Comparison of ENCODE assay signal across 13 mouse cellular contexts in genomic region chr1:86438501-86438900, GRCm38 (mm10). TPM values are rescaled to one million over a fixed set of nuclear protein-coding genes. Genes with fewer than 3 reads are reported as not detected.
A peak's percentile ranks its signal among the peaks of the same experiment; 100 is the strongest.
DNase-seq lines count a peak whose midpoint lies in the region; ATAC-seq and TF ChIP-seq lines count a peak whose summit lies in the region.
"Had no signal": no experiment of that assay in that cellular context is flagged by ENCODE, and none has a peak within 500 bp of the region (broad histone marks: within the 10 kb centered on the region; RNA-seq: fewer than 3 reads in every experiment).

No protein-coding gene starts in this region.

- H3ac ChIP-seq in C2C12 (ENCODE audit: control insufficient read depth, insufficient read length, low read depth): no peak overlapping the region

- no peaks in the 10 kb centered on the region for H3K9me3 ChIP-seq in forebrain, postnatal 0 days (ENCODE audit: low read length)
- H3K9me3 ChIP-seq in forebrain, embryonic 12.5 days: no peaks in the 10 kb centered on the region
- no peaks in the 10 kb centered on the region for H3K9me3 ChIP-seq in limb, embryonic 14.5 days (ENCODE audit: control insufficient read depth, low read length)
- no peaks in the 10 kb centered on the region for H3K9me3 ChIP-seq in limb, embryonic 10.5 days (replicated peaks)
- H3K9me3 ChIP-seq: embryonic facial prominence, embryonic 12.5 days had no signal

- no peak overlapping the region for H3K4me2 ChIP-seq in forebrain, postnatal 0 days (ENCODE audit: low read depth)
- H3K4me2 ChIP-seq in forebrain, embryonic 12.5 days: no peak overlapping the region
- no peak overlapping the region for H3K4me2 ChIP-seq in limb, embryonic 14.5 days (replicated peaks; ENCODE audit: low read depth, low read length, severe bottlenecking)
- H3K4me2 ChIP-seq: embryonic facial prominence, embryonic 12.5 days had no signal

- H3K9ac ChIP-seq in forebrain, postnatal 0 days: no peak overlapping the region
- H3K9ac ChIP-seq in forebrain, embryonic 12.5 days: no peak overlapping the region
- H3K9ac ChIP-seq in limb, embryonic 14.5 days (ENCODE audit: low read depth, low read length, severe bottlenecking): no peak overlapping the region
- H3K9ac ChIP-seq: embryonic facial prominence, embryonic 12.5 days had no signal

- H3K79me2 ChIP-seq in C2C12 (ENCODE audit: control insufficient read depth, insufficient read depth): peaks cover 11% of the 10 kb centered on the region

- WGBS in forebrain, postnatal 0 days: 62% methylated on average over 2 of the region's 2 CpGs
- WGBS in forebrain, embryonic 12.5 days: 72% methylated on average over 2 of the region's 2 CpGs
- WGBS in limb, embryonic 14.5 days: 79% methylated on average over 2 of the region's 2 CpGs
- 86% methylated on average over 2 of the region's 2 CpGs for WGBS in limb, embryonic 10.5 days
- WGBS in kidney, adult 2 months: 72% methylated on average over 2 of the region's 2 CpGs

- no peaks in the 10 kb centered on the region for H3K79me3 ChIP-seq in C2C12 (ENCODE audit: low read depth)

- H3K27me3 ChIP-seq in forebrain, postnatal 0 days (ENCODE audit: insufficient read depth, low read length): no peaks in the 10 kb centered on the region
- H3K27me3 ChIP-seq in forebrain, embryonic 12.5 days: no peaks in the 10 kb centered on the region
- H3K27me3 ChIP-seq in limb, embryonic 14.5 days (ENCODE audit: control insufficient read depth, insufficient read depth, low read length): no peaks in the 10 kb centered on the region
- H3K27me3 ChIP-seq in limb, embryonic 10.5 days (ENCODE audit: low read depth, poor library complexity, severe bottlenecking): peaks cover 8% of the 10 kb centered on the region; the same call in 1 of the 2 replicates
- no peaks in the 10 kb centered on the region for H3K27me3 ChIP-seq in C2C12 (ENCODE audit: control insufficient read depth, insufficient read depth, insufficient read length)
- no peaks in the 10 kb centered on the region for H3K27me3 ChIP-seq in kidney, adult 2 months (replicated peaks; ENCODE audit: control insufficient read depth, insufficient read depth, low read length)
- H3K27me3 ChIP-seq: embryonic facial prominence, embryonic 12.5 days had no signal

- H3K27ac ChIP-seq in forebrain, postnatal 0 days (ENCODE audit: low read depth, low read length): no peak overlapping the region
- H3K27ac ChIP-seq in forebrain, embryonic 12.5 days: no peak overlapping the region
- H3K27ac ChIP-seq in limb, embryonic 14.5 days (replicated peaks; ENCODE audit: low read depth, low read length): no peak overlapping the region
- H3K27ac ChIP-seq in limb, embryonic 10.5 days: no peak overlapping the region
- 0 out of 2 replicates have a peak overlapping the region, but pooled peaks have one; percentile 69 for H3K27ac ChIP-seq in embryonic fibroblast, embryonic 13.5 days (ENCODE audit: insufficient read depth, low read length)
- H3K27ac ChIP-seq in kidney, adult 2 months (ENCODE audit: insufficient read depth, low read depth, low read length): no peak overlapping the region
- H3K27ac ChIP-seq: embryonic facial prominence, embryonic 12.5 days had no signal

- DNase-seq in forebrain, postnatal 0 days: no peak
- DNase-seq in limb, embryonic 14.5 days (ENCODE audit: low spot score): peak; percentile 32
- DNase-seq in limb, embryonic 10.5 days (ENCODE audit: low spot score): no peak
- no peak for DNase-seq in kidney, adult 2 months
- DNase-seq: adrenal gland, postnatal 10 days had no signal

- no peaks in the 10 kb centered on the region for H3K36me3 ChIP-seq in forebrain, postnatal 0 days (ENCODE audit: insufficient read depth)
- H3K36me3 ChIP-seq in forebrain, embryonic 12.5 days (replicated peaks): no peaks in the 10 kb centered on the region
- H3K36me3 ChIP-seq in limb, embryonic 14.5 days (ENCODE audit: control insufficient read depth, insufficient read depth, low read length): no peaks in the 10 kb centered on the region
- no peaks in the 10 kb centered on the region for H3K36me3 ChIP-seq in limb, embryonic 10.5 days
- no peaks in the 10 kb centered on the region for H3K36me3 ChIP-seq in C2C12 (ENCODE audit: control insufficient read depth, insufficient read depth)
- H3K36me3 ChIP-seq in kidney, adult 2 months (ENCODE audit: control insufficient read depth, insufficient read depth, low read length): no peaks in the 10 kb centered on the region
- H3K36me3 ChIP-seq: embryonic facial prominence, embryonic 12.5 days had no signal

- peaks cover 38% of the 10 kb centered on the region for H3K4me1 ChIP-seq in forebrain, postnatal 0 days (ENCODE audit: insufficient read depth)
- peaks cover 81% of the 10 kb centered on the region for H3K4me1 ChIP-seq in forebrain, embryonic 12.5 days
- H3K4me1 ChIP-seq in limb, embryonic 14.5 days (ENCODE audit: control insufficient read depth, insufficient read depth, low read length): peaks cover 35% of the 10 kb centered on the region
- H3K4me1 ChIP-seq in limb, embryonic 10.5 days: peaks cover 66% of the 10 kb centered on the region
- H3K4me1 ChIP-seq in embryonic fibroblast, embryonic 13.5 days (ENCODE audit: control insufficient read depth, insufficient read depth, low read length): peaks cover 28% of the 10 kb centered on the region
- peaks cover 33% of the 10 kb centered on the region for H3K4me1 ChIP-seq in kidney, adult 2 months (ENCODE audit: control insufficient read depth, insufficient read depth, low read length)

- no peak for TF ChIP-seq POLR2A in limb, embryonic 14.5 days (IDR thresholded peaks at IDR 0.05; ENCODE audit: borderline replicate concordance, extremely low read depth, insufficient read depth, insufficient read length)
- TF ChIP-seq POLR2A in embryonic fibroblast, embryonic 13.5 days (IDR thresholded peaks at IDR 0.05; ENCODE audit: low read depth, low read length): no peak; the same call in 1 of the 2 replicates
- TF ChIP-seq POLR2A in kidney, adult 2 months (IDR thresholded peaks at IDR 0.05; ENCODE audit: low read depth, low read length): no peak

- H3K4me3 ChIP-seq in forebrain, postnatal 0 days (ENCODE audit: low read depth, low read length): no peak overlapping the region
- no peak overlapping the region for H3K4me3 ChIP-seq in forebrain, embryonic 12.5 days (replicated peaks)
- H3K4me3 ChIP-seq in limb, embryonic 14.5 days (replicated peaks; ENCODE audit: low read length): no peak overlapping the region
- H3K4me3 ChIP-seq in limb, embryonic 10.5 days: no peak overlapping the region
- H3K4me3 ChIP-seq in C2C12 (ENCODE audit: insufficient read depth, poor library complexity, severe bottlenecking): no peak overlapping the region
- no peak overlapping the region for H3K4me3 ChIP-seq in embryonic fibroblast, embryonic 13.5 days (ENCODE audit: insufficient read depth, low read length)
- H3K4me3 ChIP-seq in kidney, adult 2 months (ENCODE audit: insufficient read depth, low read depth, low read length): no peak overlapping the region
- H3K4me3 ChIP-seq: embryonic facial prominence, embryonic 12.5 days had no signal

- TF ChIP-seq CTCF in forebrain, postnatal 0 days (IDR thresholded peaks at IDR 0.05; ENCODE audit: low read depth): peak; percentile 57
- TF ChIP-seq CTCF in C2C12 (IDR thresholded peaks at IDR 0.05; ENCODE audit: control insufficient read depth, insufficient read depth, insufficient read length): peak; percentile 30
- no peak for TF ChIP-seq CTCF in embryonic fibroblast, embryonic 13.5 days (IDR thresholded peaks at IDR 0.05; ENCODE audit: borderline replicate concordance, insufficient read depth, low read length)
- no peak; the same call in 1 of the 2 replicates for TF ChIP-seq CTCF in kidney, adult 2 months (conservative IDR thresholded peaks at IDR 0.05; ENCODE audit: insufficient read depth, insufficient read length, low read depth, low read length)

- no peak for ATAC-seq in forebrain, postnatal 0 days
- ATAC-seq in forebrain, embryonic 12.5 days (ENCODE audit: low FRiP score): no peak
- no peak for ATAC-seq in limb, embryonic 14.5 days (ENCODE audit: low FRiP score, low read depth)
- ATAC-seq in erythroid progenitor cell, adult 5-6 weeks (replicated peaks; ENCODE audit: low FRiP score, poor library complexity, severe bottlenecking): no peak

TF ChIP-seq in C2C12, 6 proteins besides CTCF, POLR2A, EP300 and RAD21 (continues in another document):
- TF ChIP-seq FOSL1 (IDR thresholded peaks at IDR 0.05; ENCODE audit: insufficient read depth, low read length, poor library complexity, severe bottlenecking): no peak
- TF ChIP-seq MAX (IDR thresholded peaks at IDR 0.05): no peak
- TF ChIP-seq MYOG (IDR thresholded peaks at IDR 0.05; ENCODE audit: control insufficient read depth, extremely low read depth, insufficient read length): no peak

RNA-seq across cellular contexts. Expression of gene Tex44, which starts 12.4 kb away (rescaled TPM):
- total RNA-seq in forebrain, postnatal 0 days (2014; rRNA removed): 0.29 TPM in 1 of 2 replicates, not detected in the other
- not detected in 2 replicates for polyA plus RNA-seq in forebrain, postnatal 0 days (2015; fragmentation: Nextera tagmentation; extraction: Ambion mirVana)
- polyA plus RNA-seq in forebrain, embryonic 12.5 days (2016; fragmentation: Nextera tagmentation; extraction: Ambion mirVana): not detected in 2 replicates
- not detected in 2 replicates for polyA plus RNA-seq in limb, embryonic 14.5 days (2012; rRNA removed)
- not detected in 2 replicates for polyA plus RNA-seq in limb, embryonic 14.5 days (2014; fragmentation: Nextera tagmentation; extraction: Ambion mirVana)
- not detected in 2 replicates for polyA plus RNA-seq in limb, embryonic 10.5 days (2016; fragmentation: Nextera tagmentation; extraction: Ambion mirVana)
- polyA plus RNA-seq in C2C12 (2012; fragmentation: generic; extraction: Trizol): not detected
- polyA plus RNA-seq in embryonic fibroblast, embryonic 13.5 days (2011; ENCODE audit: insufficient read length, low read depth, missing spikeins): not detected in 2 replicates
- total RNA-seq in erythroid progenitor cell, adult 5-6 weeks (2015; ENCODE audit: low replicate concordance): not detected in 2 replicates
- not detected in 2 replicates for total RNA-seq in erythroid progenitor cell, adult 5-6 weeks (2017; ENCODE audit: low replicate concordance)
- not detected in 2 replicates for polyA plus RNA-seq in kidney, adult 2 months (2012; rRNA removed)
- total RNA-seq: adrenal gland, postnatal 10 days had no signal
- polyA plus RNA-seq: embryonic facial prominence, embryonic 12.5 days; large intestine, adult 2 months; lung, embryonic 16.5 days; neural tube, embryonic 14.5 days had no signal

RNA-seq across cellular contexts. Expression of gene Nmur1, which starts 12.5 kb away (rescaled TPM):
- 0.15 and 0.33 TPM in 2 replicates for total RNA-seq in forebrain, postnatal 0 days (2014; rRNA removed)
- 0.17 and 0.19 TPM in 2 replicates for polyA plus RNA-seq in forebrain, postnatal 0 days (2015; fragmentation: Nextera tagmentation; extraction: Ambion mirVana)
- not detected in 2 replicates for polyA plus RNA-seq in forebrain, embryonic 12.5 days (2016; fragmentation: Nextera tagmentation; extraction: Ambion mirVana)
- 0.09 TPM in 1 of 2 replicates, not detected in the other for polyA plus RNA-seq in limb, embryonic 14.5 days (2012; rRNA removed)
- polyA plus RNA-seq in limb, embryonic 14.5 days (2014; fragmentation: Nextera tagmentation; extraction: Ambion mirVana): 0.17 TPM in 1 of 2 replicates, not detected in the other
- polyA plus RNA-seq in limb, embryonic 10.5 days (2016; fragmentation: Nextera tagmentation; extraction: Ambion mirVana): 0.15 and 0.24 TPM in 2 replicates
- 0.02 TPM for polyA plus RNA-seq in C2C12 (2012; fragmentation: generic; extraction: Trizol)
- polyA plus RNA-seq in embryonic fibroblast, embryonic 13.5 days (2011; ENCODE audit: insufficient read length, low read depth, missing spikeins): not detected in 2 replicates
- total RNA-seq in erythroid progenitor cell, adult 5-6 weeks (2015; ENCODE audit: low replicate concordance): 1.1 TPM in 1 of 2 replicates, not detected in the other
- not detected in 2 replicates for total RNA-seq in erythroid progenitor cell, adult 5-6 weeks (2017; ENCODE audit: low replicate concordance)
- 0.19 and 0.23 TPM in 2 replicates for polyA plus RNA-seq in kidney, adult 2 months (2012; rRNA removed)
- total RNA-seq: adrenal gland, postnatal 10 days had no signal
- polyA plus RNA-seq: embryonic facial prominence, embryonic 12.5 days; neural tube, embryonic 14.5 days had no signal

Comparison
In these comparisons a context has a peak if more than half of its experiments do, and no peak if none do; other contexts are left out.
1. CTCF ChIP-seq: peak in forebrain, postnatal 0 days (single experiment) and C2C12 (single experiment); none in embryonic fibroblast, embryonic 13.5 days (single experiment) and kidney, adult 2 months (single experiment).